Mouse (Mus musculus): ENCODE measurements around the gene Xpnpep2.

Xpnpep2 gene

DNA sequence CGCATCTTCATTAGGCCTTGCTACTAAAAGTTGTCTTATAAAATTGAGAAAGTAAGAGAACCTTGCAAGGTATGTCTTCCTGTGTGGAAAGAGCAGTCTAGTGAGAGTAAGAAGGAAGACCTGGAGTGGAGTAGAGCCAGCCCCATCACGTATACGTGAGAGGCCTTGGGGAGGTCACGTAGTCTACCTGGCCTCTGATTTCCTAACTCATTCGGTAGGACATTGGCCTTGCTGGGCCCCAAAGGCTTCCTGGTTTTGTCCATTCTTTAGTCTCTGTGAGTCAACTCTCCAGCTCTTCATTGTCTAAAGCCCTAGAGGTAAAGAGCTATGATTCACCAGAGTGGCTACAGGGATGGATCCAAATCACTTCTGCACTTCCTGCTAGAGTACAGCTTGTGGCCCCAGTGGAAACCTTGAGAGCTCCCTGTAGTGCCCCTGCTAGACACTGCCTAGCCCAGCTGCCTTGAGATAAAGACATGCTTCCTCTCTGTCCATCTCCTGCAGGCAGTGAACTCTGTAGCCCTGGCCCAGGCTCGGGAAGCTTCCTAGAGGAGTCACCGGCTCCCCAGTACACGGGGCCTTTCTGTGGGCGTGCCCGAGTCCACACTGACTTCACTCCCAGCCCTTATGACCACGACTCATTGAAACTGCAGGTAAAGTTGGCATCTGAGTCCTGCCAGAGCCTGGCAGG, 49.8 kb downstream of the Xpnpep2 start:
- no peak for DNase-seq (ENCODE audit: low read depth, low spot score)

GRCm38 (mm10) chrX:48169892-48170291, 61.4 kb downstream of the Xpnpep2 start:
- no peak for DNase-seq (ENCODE audit: low read depth, low spot score)

- no peak for DNase-seq (ENCODE audit: low read depth, low spot score)
Measured at GRCm38 (mm10) chrX:48170368-48170767, 61.8 kb downstream of the Xpnpep2 start.

- DNase-seq (ENCODE audit: low read depth, low spot score): no peak
Measured at GRCm38 (mm10) chrX:48181844-48182243, 73.3 kb downstream of the Xpnpep2 start.

DNA sequence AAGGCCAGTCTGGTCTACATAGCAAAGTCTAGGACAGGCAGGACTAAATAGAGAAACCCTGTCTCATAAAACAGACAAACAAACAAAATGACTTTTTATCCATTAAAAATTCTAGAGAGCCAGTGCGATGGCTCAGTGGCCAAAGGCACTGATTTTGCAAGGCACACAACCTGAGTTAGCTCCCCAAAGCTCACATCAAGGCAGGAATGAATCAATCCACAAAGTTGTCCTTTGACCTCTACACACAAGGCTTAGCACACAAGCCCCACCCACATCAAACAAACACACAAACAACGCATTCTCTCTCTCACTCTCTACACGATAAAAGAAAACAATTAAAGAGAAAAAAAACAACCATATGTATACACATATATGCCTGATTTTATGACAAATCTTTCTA, 76.2 kb downstream of the Xpnpep2 start:
- no peak for DNase-seq (ENCODE audit: low read depth, low spot score)

Measured in ZHBTc4 (cell line).